Mouse (Mus musculus): ENCODE measurements around the gene Dut. TPM values are rescaled to one million over a fixed set of nuclear protein-coding genes. Genes with fewer than 3 reads are reported as not detected.
"Not testable (repeated sequence)": the region's sequence is repeated elsewhere in the genome, so short reads cannot be mapped to it uniquely, and the experiment has no call there.

The Dut gene
- total RNA-seq, 2 experiments from 2014 or later = 215 to 300 TPM

GRCm38 (mm10) chr2:125252275-125252674, 5.3 kb downstream of the Dut start:
- peak; percentile 43 for ATAC-seq (replicated peaks; ENCODE audit: poor library complexity, severe bottlenecking)

- ATAC-seq (replicated peaks; ENCODE audit: poor library complexity, severe bottlenecking) = no peak
Measured at GRCm38 (mm10) chr2:125253699-125254098, 6.7 kb downstream of the Dut start.

GRCm38 (mm10) chr2:125254630-125255029, 7.6 kb downstream of the Dut start:
- no peak for ATAC-seq (replicated peaks; ENCODE audit: poor library complexity, severe bottlenecking)

GRCm38 (mm10) chr2:125255886-125256285, 8.9 kb downstream of the Dut start:
- no peak for ATAC-seq (replicated peaks; ENCODE audit: poor library complexity, severe bottlenecking)

- ATAC-seq (replicated peaks; ENCODE audit: poor library complexity, severe bottlenecking) = 0 out of 2 replicates have a peak, but pooled peaks have one; percentile 61
Measured at GRCm38 (mm10) chr2:125259230-125260120, 12.5 kb downstream of the Dut start.

GRCm38 (mm10) chr2:125260326-125260725, 13.3 kb downstream of the Dut start:
- ATAC-seq (replicated peaks; ENCODE audit: poor library complexity, severe bottlenecking) = no peak

GRCm38 (mm10) chr2:125263056-125263455, 16.1 kb downstream of the Dut start:
- peak; percentile 35; the same call in 1 of the 2 replicates for ATAC-seq (replicated peaks; ENCODE audit: poor library complexity, severe bottlenecking)

GRCm38 (mm10) chr2:125263753-125264152, 16.8 kb downstream of the Dut start:
- ATAC-seq (replicated peaks; ENCODE audit: poor library complexity, severe bottlenecking) = no peak

- no peak for ATAC-seq (replicated peaks; ENCODE audit: poor library complexity, severe bottlenecking)
Measured at GRCm38 (mm10) chr2:125268876-125269275, 21.9 kb downstream of the Dut start.

GRCm38 (mm10) chr2:125275617-125276016, 28.6 kb downstream of the Dut start:
- no peak for ATAC-seq (replicated peaks; ENCODE audit: poor library complexity, severe bottlenecking)

- ATAC-seq (replicated peaks; ENCODE audit: poor library complexity, severe bottlenecking) = no peak
Measured at GRCm38 (mm10) chr2:125276692-125277091, 29.7 kb downstream of the Dut start.

- ATAC-seq (replicated peaks; ENCODE audit: poor library complexity, severe bottlenecking) = peak; percentile 88
Measured at GRCm38 (mm10) chr2:125278474-125278873, 31.5 kb downstream of the Dut start.

GRCm38 (mm10) chr2:125279995-125280394, 33.0 kb downstream of the Dut start:
- not testable (repeated sequence) for ATAC-seq (replicated peaks; ENCODE audit: poor library complexity, severe bottlenecking)

GRCm38 (mm10) chr2:125282334-125283206, 35.6 kb downstream of the Dut start:
- peak; percentile 31; the same call in 1 of the 2 replicates for ATAC-seq (replicated peaks; ENCODE audit: poor library complexity, severe bottlenecking)

- 0 out of 2 replicates have a peak, but pooled peaks have one; percentile 13 for ATAC-seq (replicated peaks; ENCODE audit: poor library complexity, severe bottlenecking)
Measured at GRCm38 (mm10) chr2:125285777-125286176, 38.8 kb downstream of the Dut start.

GRCm38 (mm10) chr2:125290197-125290965, 43.4 kb downstream of the Dut start:
- no peak for ATAC-seq (replicated peaks; ENCODE audit: poor library complexity, severe bottlenecking)

GRCm38 (mm10) chr2:125291101-125291500, 44.1 kb downstream of the Dut start:
- no peak for ATAC-seq (replicated peaks; ENCODE audit: poor library complexity, severe bottlenecking)

GRCm38 (mm10) chr2:125292616-125293015, 45.6 kb downstream of the Dut start:
- ATAC-seq (replicated peaks; ENCODE audit: poor library complexity, severe bottlenecking) = no peak

GRCm38 (mm10) chr2:125293969-125294491, 47.0 kb downstream of the Dut start:
- no peak for ATAC-seq (replicated peaks; ENCODE audit: poor library complexity, severe bottlenecking)

GRCm38 (mm10) chr2:125295526-125295925, 48.5 kb downstream of the Dut start:
- ATAC-seq (replicated peaks; ENCODE audit: poor library complexity, severe bottlenecking) = no peak
